Mouse (Mus musculus) induced T-regulatory cell, adult 2 months (primary cell): Measurements from ENCODE around the gene Nckap5.

Source experiments
- DNase-seq: peaks from one replicate; pipeline ENCODE4 v3.0.0-alpha.2; 2012; ENCODE audit warnings: low read depth

Nckap5 gene

DNA sequence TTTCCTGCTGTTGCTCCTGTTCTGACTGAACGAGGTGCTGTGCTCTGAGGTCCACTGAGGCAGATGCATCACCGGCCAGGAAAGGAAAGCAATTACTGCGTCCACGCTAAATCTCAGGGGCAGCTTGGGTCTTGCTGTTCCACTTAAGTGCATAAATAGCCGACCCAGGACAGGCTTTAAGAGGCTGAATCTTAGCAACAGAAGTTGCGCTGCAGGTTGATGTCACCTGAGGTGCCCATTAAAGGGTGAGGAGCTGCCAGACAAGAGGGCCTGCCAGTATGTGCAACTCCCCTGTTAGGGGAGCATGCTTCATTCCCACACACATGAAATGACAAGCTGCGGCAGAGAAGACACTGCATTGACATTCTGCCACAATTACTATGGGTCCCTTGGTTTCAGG is 282.6 kb downstream of the Nckap5 start:
- no peak for DNase-seq

DNA sequence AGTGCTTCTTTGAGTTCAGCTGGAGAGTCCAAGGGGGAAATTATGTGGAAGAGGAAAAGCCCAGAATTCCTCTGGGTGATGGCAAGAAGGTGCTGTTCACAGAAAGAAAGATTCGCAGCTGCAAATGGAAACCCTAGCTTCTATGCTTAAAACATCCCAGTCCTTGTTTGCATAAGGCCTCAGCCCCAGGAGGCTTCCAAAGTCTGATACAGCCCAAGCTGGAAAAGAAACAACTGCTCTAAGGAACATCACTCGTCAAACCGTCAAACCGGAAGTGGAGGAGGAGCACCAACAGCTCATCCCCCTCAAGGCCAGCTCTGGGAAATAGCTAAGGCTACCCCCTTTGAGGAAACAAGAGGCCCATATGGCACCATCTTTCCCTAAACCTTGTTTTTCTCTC is 286.1 kb downstream of the Nckap5 start:
- DNase-seq, result no peak

DNA sequence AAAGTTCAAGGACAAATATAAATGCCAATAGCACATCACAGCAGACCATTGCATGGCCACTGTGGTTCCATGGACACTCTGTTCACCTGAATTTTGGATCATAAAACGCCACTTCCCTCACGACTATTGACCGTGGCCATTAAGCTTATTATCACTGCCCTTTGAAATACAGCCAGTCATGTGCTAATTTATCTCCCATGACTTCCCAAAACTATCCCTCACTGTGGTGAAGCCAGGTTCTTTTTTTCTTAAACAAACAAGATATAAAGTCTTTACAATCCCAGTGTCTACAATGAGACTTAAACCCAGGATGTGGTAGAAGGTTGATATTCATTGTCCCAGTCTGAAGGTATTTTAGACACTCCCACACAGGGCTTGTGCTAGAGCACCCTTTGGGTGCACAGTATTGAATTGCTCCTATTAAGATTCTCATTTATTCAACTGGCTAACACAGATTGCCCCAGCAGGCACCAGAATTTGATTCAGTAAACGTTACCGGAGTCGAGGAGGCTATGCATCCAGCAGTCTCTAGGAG is 293.3 kb downstream of the Nckap5 start:
- no peak for DNase-seq

DNA sequence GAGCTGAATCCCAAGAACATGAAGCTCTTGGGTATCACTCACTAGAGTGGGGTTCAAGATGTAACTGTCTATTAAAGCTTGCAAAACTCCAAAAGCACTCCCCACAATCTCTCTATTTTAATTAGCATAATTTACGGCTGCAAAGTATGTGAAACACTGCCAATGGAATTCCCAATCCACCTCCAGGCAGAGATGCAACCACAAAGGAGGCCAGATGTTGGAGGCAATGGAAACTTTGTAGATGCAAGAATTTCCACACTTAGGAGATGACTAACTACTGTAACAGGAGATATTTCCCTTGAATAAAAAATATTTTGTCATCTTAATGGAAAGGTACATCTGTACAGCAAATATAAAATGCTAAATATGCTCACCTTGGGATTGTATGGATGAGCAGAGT is 295.1 kb downstream of the Nckap5 start:
- DNase-seq, result no peak

DNA sequence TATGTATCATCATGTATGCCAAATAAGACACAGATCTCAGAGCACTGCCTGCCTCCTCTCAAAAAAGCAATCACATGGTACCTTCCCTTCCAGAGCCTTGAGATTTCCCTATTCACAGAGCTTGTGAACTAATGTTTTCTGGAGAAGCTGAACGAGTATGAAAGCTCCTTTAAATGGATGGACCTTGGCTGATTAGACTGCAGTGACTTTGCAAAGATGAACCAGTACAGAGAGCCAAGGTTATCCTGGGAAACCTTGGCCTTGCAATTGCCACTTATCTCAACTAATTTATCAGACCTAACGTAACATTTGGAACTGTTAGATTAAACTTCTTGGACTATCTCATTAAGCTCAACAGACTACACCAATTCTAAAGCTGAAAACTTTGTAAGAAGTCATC is 296.6 kb downstream of the Nckap5 start:
- no peak for DNase-seq

DNA sequence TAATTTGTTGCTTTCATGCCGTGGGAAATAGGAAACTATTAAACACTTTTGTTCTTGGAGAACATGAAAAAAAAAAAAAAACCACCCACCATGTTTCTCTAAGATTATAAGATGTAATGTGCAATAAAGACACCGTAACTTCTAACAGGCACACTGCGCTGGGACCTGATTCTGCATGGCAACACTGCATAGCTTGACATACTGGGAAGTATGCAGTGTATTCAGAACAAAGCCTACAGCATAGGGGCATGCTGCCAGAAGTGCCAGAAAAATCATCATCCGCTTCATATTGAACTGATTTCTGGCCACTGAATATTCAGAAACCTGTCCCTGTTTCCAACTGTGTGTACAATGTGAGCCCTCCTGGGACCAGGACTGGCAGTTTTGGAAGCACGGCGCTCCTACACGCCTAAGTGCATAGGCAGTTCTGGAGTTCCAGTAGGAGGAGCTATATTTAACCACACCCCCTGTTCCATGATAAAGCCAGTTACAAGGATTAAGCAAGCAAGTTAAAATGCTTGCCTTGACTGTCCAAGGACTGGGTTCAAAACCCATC is 302.5 kb downstream of the Nckap5 start:
- no peak for DNase-seq

DNA sequence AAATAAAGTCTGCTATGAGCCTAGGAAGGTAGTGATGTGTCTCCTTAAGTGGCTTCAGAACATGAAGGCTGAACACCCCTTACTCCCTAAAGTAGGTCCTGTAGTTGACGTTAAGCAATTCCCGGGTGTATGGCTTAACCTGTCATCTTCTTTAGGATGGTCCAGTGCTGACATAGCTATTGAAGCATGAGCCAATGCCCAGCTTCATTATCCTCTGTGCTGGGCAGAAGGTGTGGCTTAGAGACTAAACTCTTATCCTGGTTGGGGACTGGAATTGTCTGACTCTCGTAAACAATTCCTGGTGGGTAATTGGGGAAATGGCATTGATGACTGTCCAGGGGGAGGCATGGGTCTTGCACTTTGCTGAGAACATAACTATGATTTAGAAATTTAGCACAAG is 312.5 kb downstream of the Nckap5 start:
- no peak for DNase-seq

DNA sequence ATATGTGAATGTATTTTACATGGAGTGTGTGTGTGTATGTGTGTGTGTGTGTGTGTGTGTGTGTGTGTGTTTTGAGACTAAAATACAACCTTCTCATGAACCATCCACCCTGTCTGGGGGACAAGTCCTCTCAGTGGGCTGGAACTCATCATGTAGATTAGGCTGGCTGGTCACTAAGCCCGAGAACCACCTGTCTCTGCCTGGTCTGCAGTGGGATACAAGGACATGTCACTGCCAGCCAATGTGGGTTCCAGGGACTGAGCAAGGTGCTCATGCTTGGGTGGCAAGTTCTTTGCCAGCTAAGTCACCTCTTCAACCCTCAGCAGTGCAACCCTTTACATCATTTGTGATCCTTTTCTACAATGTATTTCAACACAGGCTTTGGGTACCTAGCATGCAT is 313.2 kb downstream of the Nckap5 start:
- no peak for DNase-seq

DNA sequence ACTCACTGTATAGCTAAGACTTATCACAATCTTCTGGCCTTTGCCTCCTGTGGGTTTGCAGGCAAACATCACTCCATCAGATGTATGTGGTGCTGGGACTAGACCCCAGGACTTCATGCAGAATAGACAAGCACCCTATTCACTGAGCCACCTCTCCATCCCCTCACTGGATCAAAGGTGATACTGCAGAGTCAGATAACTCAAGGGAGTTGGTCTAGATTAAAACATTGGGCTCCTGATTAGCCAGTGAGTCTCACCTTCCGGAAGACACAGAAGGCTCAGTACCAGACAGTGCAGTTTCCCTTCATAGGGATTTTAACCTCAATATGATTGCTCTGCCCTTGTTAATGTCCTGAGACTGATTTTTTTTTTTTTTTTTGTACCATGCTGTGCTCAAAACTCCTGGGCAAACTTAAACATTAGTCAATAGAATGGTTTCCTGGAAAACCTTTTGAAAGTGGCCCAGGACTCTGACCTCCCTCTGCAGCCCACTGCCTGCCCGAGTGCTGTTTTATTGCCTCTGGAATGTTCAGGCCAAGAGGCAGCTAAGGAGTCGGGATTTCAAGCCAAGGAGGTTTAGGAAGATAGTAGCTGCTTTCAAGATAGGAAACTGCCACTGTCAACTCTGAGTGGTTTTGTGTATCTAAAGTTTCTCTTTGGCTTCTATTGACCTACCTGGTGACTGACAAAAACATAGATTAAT is 315.4 kb downstream of the Nckap5 start:
- no peak for DNase-seq

DNA sequence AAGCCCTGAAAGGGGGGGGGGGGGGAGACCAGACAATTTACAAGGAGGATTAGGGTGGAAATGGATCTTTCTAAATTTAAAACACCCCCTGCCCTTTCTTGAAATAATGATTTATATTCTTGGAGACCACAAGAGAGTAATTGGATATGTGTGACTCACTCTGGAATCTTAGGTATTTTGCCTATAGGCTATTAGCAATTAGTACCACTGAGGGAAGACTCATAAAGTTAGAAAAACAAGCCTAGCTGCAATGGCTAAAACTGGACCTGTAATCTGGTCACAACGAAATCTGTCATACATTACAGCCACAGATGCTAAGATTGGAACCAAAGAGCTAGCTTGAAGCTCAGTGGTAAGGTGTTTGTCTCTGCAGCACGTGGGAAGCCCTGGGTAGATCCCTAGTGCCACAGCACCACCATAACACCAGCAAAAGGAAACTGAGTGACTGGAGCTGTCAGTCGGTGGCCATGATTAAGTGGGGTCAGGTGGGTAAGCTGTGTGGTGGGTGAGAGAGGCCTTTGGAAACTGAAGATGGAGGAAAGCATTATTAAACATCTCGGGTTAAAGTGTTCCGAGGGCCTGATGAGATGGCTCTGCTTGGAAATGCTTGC is 318.7 kb downstream of the Nckap5 start:
- no peak for DNase-seq

DNA sequence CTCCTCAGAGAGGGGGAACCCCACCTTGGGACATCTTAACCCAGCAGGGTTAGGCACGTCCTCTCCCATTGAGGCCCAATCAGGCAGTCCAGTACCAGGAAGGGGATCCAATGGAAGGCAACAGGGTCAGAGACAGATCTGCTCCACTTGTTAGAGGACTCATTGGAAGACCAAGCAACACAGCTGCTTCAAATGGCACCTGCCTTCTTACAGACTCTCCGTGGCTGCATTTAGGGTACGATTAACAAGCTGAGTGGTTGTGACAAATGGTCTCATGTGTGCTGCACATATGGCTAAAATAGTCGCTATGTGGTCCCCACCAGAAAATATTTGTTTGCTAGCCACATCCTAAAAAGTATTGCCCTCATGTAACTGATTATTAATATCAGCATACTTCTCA is 325.9 kb downstream of the Nckap5 start:
- no peak for DNase-seq

DNA sequence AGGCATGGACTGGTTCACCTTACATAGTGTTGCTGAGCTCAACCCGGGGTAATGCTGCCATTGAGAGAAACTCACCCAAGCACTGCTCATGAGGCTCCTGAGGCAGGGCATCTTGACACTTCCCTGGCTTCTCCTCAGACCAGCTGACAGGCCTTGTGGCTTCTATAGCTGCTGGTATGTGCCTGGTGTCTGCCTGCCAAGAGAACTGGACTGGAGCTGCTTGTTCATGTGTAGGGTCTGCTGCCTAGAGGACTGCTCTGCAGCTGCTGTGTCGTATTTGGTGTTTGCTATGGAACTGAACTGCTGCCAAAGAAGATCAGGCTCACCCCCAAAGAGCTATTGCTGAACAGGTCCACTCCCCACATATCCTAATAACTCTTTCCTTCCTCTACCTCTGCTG is 327.9 kb downstream of the Nckap5 start:
- no peak for DNase-seq

DNA sequence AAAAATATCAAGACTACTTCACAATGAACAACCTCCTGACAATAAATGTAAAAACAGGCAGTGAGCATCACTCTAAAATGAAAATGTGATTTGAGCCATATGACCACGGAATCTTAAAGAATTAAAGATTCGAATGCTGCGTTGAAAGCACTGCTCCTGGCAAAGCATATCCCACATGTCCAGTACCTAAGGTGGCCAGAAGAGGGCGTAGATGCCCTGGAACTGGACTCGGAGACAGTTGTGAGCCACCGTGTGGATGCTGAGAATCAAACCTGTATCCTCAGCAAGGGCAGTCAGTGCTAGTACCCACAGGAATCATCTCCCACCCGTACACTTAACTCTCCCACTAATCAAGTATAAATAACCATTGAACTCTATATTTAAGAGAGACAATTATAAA is 333.9 kb downstream of the Nckap5 start:
- DNase-seq, result peak; percentile 1

DNA sequence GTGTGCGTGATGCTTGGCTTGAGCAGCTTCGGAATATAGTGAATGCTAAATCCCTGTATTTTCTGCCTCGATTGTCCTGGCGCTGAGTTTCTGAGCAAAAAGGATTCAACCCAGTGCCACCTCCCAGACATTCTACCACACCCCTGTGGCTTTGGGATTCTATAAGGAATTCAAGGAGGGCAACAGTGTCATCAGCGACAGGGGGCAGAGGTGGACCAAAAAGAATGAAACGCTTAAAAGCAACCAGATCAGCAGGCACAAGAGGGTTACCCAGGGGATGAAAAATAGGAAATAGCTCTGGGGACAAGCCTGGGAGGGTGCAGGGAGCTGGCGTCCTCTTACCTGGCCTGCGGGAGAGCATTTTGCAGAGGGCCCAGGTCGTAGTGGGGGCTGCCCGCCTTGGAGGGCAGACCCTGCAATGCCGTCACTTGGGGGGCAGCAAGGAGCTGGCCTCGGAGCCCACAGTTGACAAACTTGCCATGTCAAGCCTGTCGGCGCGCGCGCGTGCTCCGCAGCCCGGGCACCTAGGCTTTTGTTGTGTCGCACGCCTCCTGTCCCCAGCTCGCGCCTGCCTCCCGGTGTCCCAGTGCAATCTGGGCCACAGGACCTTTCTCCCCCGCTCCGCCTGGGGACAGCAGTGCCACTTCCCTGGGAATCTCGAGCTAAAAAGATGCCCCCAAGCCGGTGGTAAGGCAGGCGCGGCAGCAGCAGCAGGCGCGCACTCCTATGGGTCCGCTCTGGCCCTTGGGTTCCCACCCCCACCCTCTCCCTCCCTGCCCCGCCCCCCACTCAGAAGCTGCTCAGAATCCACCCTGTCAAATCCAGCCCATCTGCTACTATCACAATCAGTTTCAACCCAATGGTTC is 338.2 kb downstream of the Nckap5 start:
- DNase-seq, result no peak

DNA sequence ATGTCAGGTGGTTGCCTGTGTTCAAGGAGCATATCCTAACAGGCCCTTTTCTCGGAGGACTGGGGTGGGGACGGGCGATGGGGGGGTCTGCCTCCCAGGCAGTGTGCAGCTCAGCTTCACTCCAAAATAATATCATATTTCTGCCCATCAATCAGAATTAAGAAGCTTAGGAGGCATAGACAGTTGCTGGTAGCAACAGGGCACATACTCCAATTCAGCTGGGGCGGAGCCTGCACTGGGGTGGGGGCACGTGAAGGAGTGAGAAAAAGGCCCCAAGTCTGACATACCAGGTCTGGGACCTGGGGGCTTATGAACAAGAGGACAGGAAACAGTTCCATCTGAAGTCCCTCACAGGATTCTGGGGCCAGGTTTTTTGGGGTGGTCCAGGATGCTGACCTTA is 339.2 kb downstream of the Nckap5 start:
- DNase-seq, result no peak

DNA sequence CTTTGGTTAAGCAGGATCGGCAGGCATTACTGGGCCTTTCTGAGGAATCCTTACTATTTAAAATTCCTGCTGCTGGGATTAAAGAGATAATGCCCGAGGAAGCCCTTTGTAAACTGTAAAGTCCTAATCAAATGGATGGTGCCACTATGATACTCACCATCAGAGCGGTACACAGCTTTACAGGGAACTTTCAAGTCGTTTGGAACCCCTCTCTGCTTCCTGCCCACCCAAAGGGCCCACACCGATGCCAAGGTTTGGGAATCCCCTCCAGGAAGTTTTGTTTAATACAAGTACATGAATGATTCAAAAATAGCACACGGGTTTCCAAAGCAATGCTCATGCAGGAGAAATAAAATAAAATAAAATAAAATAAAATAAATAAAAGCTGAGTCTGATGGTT is 340.3 kb downstream of the Nckap5 start:
- DNase-seq, result no peak

DNA sequence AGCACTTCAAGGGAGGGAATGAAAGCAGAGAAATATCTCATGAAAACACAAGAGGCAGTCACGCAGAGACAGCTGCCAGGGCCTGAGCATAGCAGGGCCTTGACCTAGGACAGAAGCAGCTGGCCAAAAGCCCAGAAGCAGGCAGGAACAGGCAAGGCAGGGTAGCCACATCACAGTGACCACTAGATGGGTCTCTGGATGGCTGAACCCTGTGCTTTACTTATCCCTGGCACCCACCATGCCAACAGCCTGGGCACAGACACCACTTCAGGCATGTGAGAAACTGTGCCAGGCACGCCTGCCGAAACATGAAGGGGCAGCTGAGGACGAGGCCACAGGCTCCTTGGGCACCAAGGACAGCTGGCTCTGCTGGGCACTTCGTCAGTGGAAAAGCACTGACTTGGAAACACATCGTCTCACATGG is 345.9 kb downstream of the Nckap5 start:
- DNase-seq, result no peak

DNA sequence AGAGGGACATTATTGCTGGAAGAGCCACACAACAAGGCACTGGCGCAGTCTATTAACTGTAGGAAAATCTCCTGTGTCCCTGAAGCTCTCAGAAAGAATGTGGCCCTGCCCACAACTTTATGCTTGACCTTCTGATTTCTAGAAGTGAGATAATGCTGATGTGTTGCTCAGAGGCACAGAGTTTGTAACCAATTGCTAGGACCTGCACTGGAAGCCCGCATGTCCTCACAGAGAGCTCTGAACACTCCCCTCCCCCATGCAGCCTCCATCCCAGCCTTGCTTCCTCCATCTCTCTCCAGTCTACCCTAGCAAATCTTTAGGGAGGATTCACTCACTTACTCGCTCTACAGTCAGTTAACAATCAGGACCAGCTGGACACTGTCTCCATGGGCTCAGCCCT is 346.9 kb downstream of the Nckap5 start:
- DNase-seq, result no peak

DNA sequence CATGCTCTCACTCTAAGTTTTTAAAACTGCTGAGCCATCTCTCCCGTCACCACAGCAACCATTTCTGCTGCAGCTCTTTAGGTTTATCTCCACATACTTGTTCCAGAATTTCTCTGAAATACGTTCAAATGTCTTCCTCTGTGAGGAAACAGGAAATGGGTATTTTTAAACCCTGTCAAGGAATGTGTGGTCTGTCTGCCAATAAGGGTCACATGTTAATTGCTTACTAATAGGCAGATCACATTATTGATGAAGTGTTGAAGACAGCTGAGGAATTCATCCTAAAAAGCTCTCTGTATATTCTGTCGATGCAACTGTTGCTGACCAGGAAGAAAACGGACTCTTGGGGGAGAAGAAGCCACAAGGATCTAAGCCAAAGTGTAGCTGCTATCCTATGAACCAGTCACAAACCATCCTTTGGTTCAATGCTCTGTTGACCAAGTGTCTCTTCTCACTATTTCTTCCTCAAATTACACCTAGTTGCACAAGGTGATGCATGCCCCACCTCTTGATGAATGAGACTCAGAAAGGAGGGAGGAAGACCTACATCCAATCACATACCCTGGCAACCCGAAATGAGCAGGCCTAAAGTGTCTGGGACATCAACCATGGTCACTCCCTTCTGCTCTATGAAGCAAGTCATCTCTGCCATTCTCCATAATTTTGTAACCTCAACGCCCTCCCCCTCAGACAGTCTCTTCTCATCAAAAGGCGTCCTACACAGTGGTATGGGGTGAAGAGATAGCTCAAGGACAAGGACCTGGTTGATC is 349.0 kb downstream of the Nckap5 start:
- DNase-seq, result no peak

DNA sequence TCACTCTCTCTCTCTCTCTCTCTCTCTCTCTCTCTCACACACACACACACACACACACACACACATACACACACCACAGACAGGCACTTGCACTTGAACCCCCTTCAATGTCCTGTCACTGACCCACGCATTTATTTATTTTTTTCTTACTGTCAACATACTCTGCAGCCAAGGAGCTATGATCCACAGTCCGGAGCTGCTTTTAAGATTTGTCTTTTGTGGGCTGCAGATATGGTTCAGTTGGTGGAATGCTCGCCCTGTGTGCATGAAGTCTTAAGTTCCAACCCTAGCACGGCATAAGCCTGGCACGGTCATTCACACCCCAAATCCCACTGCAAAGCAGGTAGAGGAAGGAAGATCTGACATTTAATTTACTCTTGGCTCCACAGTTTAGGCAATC is 357.6 kb downstream of the Nckap5 start:
- DNase-seq, result no peak

DNA sequence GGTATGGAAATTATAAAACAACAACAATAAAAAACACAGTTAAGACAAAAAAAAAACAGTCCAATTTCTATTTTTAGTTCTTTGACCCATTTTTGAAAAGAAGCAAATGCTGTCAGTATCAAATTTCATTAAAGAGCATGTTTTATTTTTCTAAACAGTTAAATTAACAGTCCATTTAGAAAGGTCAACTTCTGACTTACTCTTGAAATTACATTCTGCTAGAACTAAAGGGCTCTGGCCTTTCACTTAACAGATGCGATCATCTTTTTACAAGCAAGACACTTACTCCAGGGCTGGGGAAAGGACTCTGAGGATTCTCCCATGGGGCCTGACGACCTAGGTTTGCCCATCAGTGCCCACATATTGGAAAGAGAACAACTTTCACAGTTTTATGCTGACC is 359.2 kb downstream of the Nckap5 start:
- no peak for DNase-seq

DNA sequence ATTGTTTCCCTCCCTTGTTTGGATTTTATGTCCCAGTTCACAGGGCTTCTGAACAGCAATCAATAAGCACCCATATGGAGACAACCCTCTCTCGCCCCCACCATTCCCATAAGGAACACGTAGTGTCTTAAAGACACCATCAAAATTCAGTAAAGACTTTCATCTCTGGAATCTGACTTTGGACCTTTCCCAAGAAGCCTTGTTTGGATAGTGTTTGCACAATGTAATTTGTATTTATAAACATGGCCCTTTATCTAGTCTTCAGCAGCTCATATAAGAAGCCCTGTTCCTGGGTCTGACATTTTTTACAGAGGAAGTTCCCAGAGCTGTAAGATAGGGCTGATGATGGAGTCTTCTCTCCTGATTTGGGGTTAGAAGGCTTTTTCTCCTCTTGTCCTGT is 359.7 kb downstream of the Nckap5 start:
- no peak for DNase-seq
